Mouse (Mus musculus): Measurements from ENCODE around the gene Chac1. TPM values are rescaled to one million over a fixed set of nuclear protein-coding genes. Genes with fewer than 3 reads are reported as not detected.

Chac1 gene
- total RNA-seq, 4 experiments from 2014 or later: 3.9 to 7.2 (median 4.9) TPM

DNA sequence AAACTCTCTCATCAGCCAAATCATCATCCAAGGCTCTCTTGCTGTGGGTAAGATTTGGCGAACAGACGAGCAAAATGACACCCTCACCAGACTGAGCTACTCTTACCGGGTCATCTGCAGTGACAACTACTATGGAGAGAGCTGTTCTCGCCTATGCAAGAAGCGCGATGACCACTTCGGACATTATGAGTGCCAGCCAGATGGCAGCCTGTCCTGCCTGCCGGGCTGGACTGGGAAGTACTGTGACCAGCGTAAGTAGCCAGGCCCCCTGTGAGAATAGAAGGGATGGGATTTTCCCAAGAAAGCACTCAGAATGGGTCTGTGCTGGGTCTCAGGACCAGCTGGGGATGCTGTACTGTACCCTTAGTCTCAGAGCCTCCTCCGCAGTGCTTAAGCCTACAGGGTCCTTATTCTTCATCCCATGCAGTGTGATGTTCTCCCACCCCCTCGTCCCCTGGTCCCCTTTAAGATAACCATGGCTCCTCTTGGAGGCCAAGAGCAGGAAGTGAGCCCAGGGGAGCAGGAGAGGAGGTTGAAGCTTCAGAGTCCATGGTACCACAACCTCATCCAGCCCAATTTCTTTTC lies 23.0 kb upstream of the Chac1 start:
- no peak for DNase-seq

DNA sequence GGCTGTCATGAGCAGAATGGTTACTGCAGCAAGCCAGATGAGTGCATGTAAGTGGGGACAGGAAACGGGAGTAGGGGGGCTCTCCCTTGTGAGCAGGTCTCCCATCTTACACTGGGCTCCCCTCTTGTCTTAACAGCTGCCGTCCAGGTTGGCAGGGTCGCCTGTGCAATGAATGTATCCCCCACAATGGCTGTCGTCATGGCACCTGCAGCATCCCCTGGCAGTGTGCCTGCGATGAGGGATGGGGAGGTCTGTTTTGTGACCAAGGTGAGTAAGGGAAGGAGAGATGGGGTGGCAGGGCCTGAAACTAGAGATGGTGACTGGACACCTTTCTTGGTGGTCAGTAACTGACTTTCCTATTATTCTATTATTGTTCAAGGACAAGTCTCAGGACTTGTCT lies 22.5 kb upstream of the Chac1 start:
- no peak for DNase-seq

DNA sequence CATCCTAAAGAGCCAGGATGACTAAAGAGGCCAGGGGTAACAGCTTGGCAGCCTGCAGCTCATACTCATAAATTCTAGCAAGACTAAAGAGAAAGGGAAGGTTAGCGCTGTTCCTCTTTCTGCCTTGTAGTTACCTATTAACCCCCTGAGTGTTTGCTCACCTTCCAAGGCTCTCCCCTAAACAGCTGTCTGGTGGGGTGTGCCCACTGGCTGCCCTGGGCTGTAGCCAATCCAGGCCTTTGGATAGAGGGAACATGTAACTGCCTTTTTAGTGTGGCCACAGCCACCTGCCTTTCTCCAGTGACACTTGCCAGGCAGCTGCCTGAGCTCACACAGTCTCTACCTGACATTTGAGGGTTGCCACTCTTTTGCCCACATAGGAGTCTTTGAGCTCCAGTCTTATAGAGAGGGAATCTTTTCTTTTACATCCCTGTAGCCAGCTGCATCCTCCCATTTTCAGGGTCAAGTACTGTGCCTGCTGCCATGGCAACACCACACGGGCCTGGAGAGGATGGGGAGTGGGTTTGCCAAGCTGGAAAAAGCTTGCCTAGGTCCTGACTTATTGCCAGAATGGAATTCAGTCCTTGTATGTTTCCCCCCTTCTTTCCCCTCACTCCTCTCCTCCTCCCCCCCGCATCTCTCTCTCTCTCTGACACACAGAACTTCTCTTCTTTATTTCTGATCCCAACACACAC lies 21.8 kb upstream of the Chac1 start:
- no peak for DNase-seq

DNA sequence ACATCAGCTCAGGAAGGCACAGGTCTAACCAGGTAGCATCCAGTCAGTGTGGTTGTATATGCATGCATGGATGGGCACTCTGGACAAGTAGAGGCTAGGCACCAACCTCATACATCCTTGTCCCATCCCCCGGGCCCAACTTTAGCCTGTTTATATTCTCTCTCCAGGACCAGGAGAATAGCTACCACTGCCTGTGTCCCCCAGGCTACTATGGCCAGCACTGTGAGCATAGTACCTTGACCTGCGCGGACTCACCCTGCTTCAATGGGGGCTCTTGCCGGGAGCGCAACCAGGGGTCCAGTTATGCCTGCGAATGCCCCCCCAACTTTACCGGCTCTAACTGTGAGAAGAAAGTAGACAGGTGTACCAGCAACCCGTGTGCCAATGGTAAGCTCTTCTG lies 20.2 kb upstream of the Chac1 start:
- no peak for DNase-seq

DNA sequence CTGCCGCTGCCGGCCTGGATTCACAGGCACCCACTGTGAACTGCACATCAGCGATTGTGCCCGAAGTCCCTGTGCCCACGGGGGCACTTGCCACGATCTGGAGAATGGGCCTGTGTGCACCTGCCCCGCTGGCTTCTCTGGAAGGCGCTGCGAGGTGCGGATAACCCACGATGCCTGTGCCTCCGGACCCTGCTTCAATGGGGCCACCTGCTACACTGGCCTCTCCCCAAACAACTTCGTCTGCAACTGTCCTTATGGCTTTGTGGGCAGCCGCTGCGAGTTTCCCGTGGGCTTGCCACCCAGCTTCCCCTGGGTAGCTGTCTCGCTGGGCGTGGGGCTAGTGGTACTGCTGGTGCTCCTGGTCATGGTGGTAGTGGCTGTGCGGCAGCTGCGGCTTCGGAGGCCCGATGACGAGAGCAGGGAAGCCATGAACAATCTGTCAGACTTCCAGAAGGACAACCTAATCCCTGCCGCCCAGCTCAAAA lies 18.8 kb upstream of the Chac1 start:
- no peak for DNase-seq

DNA sequence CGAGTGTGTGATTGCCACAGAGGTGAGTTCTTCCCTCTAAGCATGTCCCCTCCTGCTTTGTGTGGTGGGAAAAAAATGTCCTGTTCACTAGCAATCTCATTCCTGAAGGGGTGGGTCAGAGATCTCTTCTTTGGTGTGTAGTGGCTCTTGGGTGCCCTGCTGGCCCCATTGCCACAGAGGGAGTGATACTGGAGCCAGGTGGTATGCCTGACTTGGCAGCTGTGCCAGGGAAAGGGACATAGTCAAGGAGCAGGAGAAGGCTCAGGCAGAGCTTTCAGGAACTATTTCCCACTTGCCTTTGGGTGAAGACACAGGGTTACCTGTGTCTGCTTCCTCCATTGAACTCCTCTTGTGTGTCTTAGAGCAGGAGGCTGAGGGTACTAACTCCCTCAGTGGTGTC lies 16.9 kb upstream of the Chac1 start:
- no peak for DNase-seq

DNA sequence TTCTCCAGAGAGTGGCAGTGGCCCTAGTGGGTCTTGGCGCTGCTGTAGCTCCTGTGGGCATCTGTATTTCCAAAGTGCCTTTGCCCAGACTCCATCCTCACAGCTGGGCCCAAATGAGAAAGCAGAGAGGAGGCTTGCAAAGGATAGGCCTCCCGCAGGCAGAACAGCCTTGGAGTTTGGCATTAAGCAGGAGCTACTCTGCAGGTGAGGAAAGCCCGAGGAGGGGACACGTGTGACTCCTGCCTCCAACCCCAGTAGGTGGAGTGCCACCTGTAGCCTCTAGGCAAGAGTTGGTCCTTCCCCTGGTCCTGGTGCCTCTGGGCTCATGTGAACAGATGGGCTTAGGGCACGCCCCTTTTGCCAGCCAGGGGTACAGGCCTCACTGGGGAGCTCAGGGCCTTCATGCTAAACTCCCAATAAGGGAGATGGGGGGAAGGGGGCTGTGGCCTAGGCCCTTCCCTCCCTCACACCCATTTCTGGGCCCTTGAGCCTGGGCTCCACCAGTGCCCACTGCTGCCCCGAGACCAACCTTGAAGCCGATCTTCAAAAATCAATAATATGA lies 16.0 kb upstream of the Chac1 start:
- DNase-seq: no peak

DNA sequence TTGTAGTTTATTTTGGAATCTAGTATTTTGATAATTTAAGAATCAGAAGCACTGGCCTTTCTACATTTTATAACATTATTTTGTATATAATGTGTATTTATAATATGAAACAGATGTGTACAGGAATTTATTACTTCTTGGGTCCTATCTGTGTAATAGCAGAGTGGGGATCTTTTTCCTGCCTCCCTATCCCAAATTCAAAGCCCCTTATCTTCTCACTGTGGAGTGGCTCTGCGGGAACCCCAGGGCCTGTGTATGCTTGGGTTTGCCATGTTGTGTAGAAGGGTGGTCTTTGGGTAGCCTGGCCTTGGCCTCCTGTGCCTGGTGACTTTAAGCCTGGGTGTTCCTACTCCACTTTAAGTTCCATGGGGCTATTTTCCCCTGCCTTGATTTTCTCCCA lies 15.5 kb upstream of the Chac1 start:
- DNase-seq: no peak

DNA sequence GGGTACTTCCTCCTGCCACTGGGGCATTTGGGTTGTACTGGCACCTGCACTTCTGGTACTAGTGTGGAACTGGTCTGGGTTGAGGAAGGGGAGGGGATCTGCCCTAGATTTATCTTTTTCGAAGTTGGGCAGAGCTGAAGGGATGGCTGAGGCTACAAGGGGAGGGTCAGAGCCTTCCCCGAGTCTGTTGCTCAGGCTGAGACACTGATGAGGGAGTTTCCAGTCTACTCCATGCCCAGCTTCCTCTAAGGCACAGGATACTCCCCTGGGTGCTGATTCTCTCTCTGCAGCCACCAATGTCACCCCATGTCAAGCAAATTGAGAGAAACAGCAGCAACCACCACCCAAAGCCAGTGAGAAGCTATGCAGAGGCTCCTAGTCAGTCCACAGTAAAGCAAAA lies 15.0 kb upstream of the Chac1 start:
- DNase-seq: no peak

DNA sequence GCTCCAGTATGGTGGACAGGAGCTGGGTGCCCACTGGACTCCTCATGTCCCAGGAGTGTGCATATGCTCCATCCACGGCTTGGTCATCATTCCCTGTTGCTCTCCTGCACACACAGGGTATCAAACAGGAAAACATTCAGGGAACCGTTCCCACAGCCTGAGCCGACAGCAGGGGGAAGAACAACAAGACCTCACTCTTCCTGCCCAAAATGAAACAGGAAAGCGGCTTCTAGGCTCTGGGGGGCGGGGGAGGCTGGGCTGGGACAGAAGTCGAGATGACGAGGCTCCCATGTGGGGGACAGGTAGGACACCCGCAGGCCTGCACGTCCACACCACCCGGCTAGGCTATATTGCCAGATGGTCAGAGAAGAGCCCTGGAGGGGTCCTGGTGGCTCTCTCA lies 14.6 kb upstream of the Chac1 start:
- no peak for DNase-seq

DNA sequence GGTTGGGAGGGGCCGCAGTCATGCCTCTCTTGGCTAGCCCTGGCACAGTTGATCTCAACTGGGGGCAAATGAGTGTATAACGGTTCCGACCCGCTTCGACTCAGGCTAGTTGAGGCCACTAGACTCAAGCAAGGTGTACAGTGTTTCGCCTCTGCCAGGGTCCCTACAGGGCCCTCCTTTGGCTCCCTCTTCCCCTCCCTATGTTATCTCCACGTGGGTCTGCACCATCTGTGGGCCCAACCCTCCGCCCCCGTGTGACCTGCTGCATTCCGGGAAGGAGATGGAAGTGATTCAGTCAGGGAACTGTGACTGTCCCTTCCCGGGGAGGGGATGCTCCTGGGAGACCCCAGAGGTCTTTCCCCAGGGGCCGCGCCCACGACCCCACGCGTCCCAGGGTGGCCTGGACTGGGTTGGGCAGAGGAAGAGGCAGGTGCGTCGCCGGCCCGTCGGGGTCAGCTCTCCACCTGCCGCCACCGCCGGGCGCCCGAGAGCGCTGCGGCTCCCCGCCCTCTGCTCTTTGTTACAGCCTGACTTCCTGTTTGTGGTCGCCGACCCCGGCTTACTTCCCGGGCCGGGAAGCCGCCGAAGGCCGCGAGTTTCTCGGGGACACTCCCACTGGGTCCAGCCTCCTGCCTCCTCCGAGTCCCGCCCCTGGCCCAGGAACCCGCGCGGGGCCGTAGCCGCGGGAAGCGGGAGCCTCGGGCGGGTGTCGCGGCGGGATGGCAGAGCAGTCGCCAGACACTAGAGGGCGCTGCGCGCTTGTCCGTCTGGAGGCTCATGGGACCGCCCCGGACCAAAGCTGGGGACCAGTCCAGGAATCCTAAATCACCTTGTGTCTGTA lies 13.4 kb upstream of the Chac1 start:
- DNase-seq: peak; percentile 82

DNA sequence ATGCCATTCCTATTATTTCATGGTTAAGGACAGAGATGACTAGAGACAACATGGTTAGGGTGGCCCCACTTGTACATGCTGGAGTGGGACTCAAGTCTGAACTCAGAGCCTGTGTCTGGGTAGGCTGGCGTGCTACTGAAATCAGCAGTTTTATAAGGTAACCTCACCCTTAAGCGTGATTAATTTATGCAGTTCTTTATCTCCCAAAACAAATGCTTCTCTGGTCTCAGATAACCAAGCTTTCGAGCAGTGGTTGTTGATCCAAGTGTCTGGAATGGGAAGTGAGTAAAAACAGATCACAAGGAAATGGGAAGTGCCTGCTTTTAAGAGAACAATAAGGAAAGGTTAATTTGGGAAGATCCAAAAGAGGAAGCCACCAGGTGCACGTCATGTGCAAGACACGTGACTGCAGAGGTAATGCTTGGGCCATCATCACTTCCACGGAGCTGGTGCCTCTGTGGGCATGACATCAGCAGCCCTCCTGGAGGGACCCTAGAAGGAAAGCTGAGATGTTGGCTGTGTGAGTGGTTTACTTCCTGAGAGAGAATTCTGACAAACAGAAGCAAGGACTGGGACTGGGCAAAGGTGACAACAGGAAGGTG lies 6.4 kb upstream of the Chac1 start:
- no peak for DNase-seq

DNA sequence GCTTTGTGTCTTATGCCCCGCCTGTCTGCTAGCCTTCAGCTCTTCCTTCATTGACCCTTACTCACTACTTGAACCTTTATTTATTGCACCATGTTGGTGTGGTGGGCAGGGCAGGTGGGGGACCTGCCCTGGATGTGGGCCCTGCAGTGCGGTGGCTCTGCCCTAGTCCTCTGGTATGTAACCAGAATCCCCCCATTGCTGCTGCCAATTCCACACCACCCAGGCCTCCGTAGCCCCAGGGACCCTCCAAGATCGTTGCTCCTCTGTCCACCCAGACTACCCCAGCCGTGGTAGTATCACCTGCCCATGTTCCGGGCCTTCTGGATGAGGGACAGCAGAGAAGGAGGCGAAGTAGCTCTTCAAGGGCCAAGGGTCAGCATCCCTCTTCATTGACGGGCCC lies 2.7 kb downstream of the Chac1 start:
- no peak for DNase-seq

DNA sequence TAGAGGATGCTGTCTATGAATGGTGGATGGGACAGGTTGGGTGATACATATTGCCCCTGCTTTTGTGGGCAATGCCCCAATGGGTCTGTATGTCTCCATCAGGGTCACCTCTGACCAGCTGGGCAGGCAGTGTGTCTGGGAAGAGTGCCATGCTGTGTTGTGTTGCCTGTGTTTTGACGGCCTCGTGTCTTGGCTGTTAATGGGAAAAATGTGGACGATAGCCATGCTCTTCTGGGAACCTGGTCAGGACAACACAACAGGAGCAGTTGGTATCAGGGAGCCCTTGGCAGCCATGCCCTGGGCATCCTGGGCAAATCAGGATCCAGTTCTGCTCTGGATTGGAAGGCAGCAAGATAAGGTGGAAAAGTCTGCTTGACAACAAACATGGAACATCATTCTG lies 4.1 kb downstream of the Chac1 start:
- peak; percentile 33 for DNase-seq

DNA sequence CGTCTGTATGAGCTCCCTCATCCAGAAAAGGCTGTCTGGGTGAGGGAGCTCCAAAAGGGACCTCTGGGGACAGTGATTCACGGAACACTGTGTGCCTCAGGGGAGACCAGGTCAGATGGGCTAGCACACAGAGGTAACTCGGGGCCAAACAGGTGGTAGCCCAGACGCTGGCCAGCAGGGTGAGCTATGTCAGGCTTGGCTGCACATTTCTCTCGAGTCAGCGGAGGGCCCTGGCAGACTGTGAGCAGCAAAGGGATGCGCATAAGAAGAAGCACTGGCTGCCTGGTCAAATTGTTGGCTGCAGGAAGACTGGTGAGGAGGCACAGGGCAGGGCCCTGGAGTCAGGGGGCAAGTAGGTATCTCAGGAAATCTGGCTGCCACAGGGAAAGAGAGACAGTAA lies 4.6 kb downstream of the Chac1 start:
- no peak for DNase-seq

DNA sequence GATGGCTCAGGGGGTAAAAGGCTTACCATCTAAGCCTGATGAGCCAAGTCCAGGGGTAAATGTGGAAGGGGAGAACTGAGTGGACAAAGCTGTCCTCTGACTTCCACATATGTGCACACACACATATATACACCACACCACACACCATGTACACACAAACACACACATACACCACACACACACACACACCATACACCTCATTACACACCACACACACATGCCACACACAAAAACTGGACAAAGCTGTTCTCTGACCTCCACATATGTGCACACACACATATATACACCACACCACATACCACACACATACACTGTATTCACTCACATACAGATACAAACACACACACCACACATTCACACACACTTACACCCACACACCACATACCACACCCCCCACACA lies 5.3 kb downstream of the Chac1 start:
- no peak for DNase-seq

DNA sequence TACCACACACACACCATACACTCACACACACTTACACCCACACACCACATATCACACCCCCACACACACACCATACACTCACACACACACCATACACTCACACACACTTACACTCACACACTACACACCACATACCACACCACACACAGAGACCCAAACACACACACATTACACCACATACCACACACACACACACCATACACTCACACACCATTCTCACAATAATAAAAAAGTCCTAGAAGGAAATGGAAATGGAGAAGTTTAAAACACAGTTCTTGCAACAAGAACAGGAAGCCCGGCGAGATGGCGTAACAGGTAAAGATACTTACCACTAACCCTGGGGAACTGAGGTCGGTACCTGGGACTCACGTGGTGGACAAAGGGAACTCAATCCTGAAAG lies 5.8 kb downstream of the Chac1 start:
- no peak for DNase-seq

DNA sequence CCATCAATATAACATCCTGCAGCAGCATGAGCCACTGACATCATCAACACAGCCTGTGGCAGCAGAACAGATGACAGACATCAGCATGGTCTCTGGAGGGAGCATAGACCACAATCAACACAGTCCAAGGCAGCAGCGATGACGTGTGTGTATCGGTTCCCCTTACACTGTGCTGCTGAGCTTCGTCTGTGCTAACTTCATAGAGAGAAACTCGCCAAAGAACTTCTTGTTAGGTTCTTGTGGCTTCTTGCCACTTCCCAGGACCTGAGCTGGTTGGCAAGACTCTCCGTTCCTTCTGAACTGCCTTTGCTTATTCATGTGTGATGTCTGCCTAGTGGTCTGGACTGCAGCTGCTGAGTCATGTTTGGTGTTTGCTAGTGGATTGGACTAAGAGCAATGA lies 7.2 kb downstream of the Chac1 start:
- no peak for DNase-seq

DNA sequence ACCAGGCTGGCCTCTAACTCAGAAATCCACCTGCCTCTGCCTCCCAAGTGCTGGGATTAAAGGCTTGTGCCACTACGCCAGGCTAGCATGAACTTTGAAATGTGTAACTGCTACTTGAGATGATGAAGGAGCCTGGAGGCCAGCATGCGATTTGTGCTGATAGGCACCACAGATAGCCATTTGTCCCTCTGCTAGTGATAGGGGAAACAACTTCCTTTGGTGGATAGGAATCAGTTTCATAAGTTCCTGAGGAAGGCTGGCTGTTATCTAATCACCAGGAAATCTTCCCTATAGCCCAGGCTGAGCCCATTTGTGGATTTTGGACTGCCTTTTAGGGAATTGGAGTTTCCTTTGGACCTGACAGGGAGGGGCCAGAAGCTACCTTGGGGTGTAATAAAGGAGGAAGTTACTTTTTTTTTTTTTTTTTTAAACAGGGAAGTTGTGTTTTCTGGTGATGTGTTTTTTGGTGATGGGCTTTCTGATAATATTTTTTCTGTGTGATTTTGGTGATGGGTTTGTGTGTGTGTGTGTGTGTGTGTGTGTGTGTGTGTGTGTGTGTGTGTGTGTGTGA lies 8.8 kb downstream of the Chac1 start:
- DNase-seq: no peak

DNA sequence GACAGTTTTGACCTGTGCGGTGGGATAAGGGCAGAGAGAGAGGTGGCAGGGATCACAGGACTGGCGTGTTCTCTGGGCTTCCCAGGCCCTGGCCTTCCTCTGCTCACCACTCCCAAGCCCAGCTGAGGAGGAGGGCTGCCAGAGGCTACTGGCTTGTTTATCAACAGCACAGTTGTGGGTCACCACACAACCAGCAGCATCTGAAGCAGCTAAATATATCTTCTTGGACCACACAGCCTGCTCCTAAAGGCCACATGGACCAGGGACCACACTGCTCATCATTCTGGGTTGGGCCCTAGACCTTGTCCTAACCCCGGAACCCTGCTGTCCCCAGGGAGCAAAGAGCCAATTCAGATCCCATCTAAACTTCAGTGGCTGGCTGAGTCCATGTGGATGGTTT lies 13.9 kb downstream of the Chac1 start:
- no peak for DNase-seq

DNA sequence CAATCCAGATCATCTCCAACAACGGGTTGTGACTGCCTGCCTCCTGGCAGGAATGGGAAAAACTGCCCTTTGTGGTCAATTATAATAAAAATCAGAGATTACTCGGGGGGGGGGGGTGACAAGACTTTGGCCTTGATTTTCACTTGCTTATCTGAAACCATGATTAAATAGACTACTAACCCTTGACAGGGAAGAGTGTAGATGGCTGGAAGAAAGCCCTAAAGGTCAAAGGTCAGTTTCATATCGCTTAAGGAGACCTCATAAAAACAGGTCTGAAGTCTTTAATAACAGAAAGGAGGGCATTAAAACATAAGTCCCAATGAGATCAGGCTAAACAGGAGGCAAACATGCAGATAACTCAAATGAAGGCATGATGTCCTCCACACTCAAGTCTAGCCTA lies 16.3 kb downstream of the Chac1 start:
- DNase-seq: no peak

DNA sequence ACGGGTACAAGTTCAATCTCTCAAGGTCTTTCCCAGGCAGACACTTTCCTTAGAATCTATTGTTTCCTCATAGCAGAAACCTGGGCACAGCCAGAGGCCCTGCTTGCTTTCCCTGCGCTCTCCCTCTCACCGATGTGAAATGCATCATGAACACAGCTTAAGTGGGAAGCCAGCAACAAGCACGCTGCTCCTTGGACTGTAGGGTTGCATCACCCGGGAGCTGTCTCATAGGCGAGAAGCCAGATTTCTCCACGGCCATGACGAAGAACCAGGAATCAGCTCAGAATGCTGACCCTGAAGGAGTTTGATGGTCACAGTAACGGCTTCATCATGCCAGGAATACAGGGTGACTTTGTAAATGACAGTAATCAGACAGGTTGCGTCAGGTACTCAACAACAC lies 19.1 kb downstream of the Chac1 start:
- DNase-seq: peak; percentile 71

DNA sequence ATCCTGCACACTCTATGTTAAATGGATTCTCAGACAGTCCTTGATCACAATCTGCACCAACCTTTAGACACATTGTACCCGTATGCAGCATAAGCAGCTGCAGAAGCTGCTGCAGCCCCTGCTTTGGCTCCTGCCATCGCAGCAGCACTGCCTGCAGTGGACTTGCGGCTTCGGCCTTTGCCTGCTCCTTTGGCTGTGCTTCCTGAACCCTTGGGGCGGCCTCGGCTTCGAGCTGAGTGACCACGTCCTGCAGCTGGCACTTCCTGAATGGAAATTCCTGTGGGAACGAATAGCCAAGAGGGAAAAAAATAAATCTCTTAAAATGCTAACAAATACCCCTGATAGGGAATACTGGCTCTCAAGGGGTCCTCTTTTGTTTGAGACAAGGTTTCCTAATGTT lies 26.3 kb downstream of the Chac1 start:
- DNase-seq: no peak
